Comparison of ENCODE assay signal across 9 mouse cellular contexts in the genomic region with DNA sequence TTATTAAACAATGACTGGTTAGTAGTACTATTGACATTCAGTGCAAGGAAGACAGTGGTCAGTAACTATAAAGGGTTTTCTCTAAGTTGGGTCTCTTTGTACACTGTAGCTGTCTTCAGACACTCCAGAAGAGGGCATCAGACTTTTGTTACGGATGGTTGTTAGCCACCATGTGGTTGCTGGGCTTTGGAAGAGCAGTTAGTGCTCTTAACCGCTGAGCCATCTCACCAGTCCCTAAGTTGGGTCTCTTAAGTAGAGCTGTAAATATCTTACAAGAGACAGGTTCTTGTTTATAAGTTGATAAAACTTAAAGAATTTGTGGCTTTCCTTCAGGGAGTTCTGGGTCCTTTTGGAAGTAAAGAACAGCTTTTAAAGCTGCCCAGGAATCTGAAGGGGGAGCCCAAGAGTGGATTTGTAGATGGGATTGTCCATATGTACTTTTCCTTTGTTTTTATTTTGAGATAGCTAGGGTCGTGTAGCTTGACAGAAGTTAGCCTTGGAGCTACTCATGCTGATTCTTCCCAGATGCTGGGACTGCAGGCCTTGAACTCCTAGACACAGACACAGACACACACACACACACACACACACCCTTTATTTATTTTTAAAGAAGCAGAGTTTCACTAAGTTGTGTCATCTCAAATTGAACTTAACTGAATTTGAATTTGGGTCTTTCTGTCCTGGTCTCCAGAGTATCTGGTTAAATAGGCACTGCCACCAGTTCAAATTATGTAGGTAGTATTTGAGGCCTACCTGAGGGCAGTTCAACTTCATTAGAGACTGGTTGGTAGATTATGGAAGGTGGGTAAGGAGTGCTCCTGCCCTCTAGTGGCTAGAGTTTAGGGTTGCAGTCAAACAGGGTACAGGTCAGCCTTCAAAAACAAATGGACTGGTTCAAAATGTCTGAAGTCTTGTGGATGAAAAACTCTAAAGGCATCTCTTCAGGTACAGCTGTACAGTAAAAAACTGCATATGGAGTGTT. TPM values are rescaled to one million over a fixed set of nuclear protein-coding genes. Genes with fewer than 3 reads are reported as not detected.
DNase-seq lines count a peak whose midpoint lies in the region; ATAC-seq lines count a peak whose summit lies in the region.
"Had no signal": no experiment of that assay in that cellular context is flagged by ENCODE, and none has a peak within 500 bp of the region (broad histone marks: within the 10 kb centered on the region; RNA-seq: fewer than 3 reads in every experiment).

No protein-coding gene starts in this region.

- H3K9ac ChIP-seq in kidney, embryonic 16.5 days (replicated peaks; ENCODE audit: low read length): no peak overlapping the region
- H3K9ac ChIP-seq: embryonic facial prominence, embryonic 15.5 days had no signal

- no peak overlapping the region for H3K4me2 ChIP-seq in kidney, embryonic 16.5 days (replicated peaks; ENCODE audit: low read depth, low read length)
- H3K4me2 ChIP-seq: embryonic facial prominence, embryonic 15.5 days had no signal

- H3K36me3 ChIP-seq in kidney, embryonic 16.5 days (ENCODE audit: insufficient read depth, low read length): peaks cover 22% of the 10 kb centered on the region

- no peak for ATAC-seq in kidney, embryonic 16.5 days (ENCODE audit: low FRiP score, low TSS enrichment)
- peak; percentile 38; the same call in 1 of the 2 replicates for ATAC-seq in megakaryocyte-erythroid progenitor cell, adult 5-6 weeks (replicated peaks; ENCODE audit: low FRiP score, low TSS enrichment, poor library complexity, severe bottlenecking)

- peaks cover 30% of the 10 kb centered on the region for H3K4me1 ChIP-seq in kidney, embryonic 16.5 days (ENCODE audit: insufficient read depth, low read length)

- H3K27ac ChIP-seq in kidney, embryonic 16.5 days (ENCODE audit: low read length): no peak overlapping the region
- H3K27ac ChIP-seq: embryonic facial prominence, embryonic 15.5 days had no signal

- 44% methylated on average over 3 of the region's 3 CpGs for WGBS in kidney, embryonic 16.5 days

- no peak overlapping the region for H3K4me3 ChIP-seq in kidney, embryonic 16.5 days (ENCODE audit: low read length)
- H3K4me3 ChIP-seq: embryonic facial prominence, embryonic 15.5 days had no signal

- no peaks in the 10 kb centered on the region for H3K9me3 ChIP-seq in kidney, embryonic 16.5 days (ENCODE audit: low read length)
- H3K9me3 ChIP-seq: embryonic facial prominence, embryonic 15.5 days had no signal

- DNase-seq in kidney, adult 11 months: peak; percentile 47
- peak; percentile 66 for DNase-seq in MN1 (ENCODE audit: low spot score)
- peak; percentile 64 for DNase-seq in embryo, embryonic 11 days
- DNase-seq in kidney, postnatal 14 days: peak; percentile 54
- no peak for DNase-seq in urinary bladder, postnatal 4 days (ENCODE audit: low spot score in 2 of 2)
- DNase-seq in right cerebral cortex, postnatal 36 days (ENCODE audit: low spot score in 2 of 2): no peak

- no peaks in the 10 kb centered on the region for H3K27me3 ChIP-seq in kidney, embryonic 16.5 days (ENCODE audit: insufficient read depth, low read length)
- H3K27me3 ChIP-seq: embryonic facial prominence, embryonic 15.5 days had no signal

RNA-seq across cellular contexts. Expression of a gene that starts 16.5 kb away (rescaled TPM):
- polyA plus RNA-seq in kidney, embryonic 16.5 days (2015; fragmentation: Nextera tagmentation; extraction: Ambion mirVana): 98.1 and 98.5 TPM in 2 replicates
- total RNA-seq in megakaryocyte-erythroid progenitor cell, adult 5-6 weeks (2014; fragmentation: Nextera tagmentation): not detected in 2 replicates
- not detected in 2 replicates for total RNA-seq in megakaryocyte-erythroid progenitor cell, adult 5-6 weeks (2017)

RNA-seq across cellular contexts. Expression of a gene that starts 20.8 kb away (rescaled TPM):
- polyA plus RNA-seq in kidney, embryonic 16.5 days (2015; fragmentation: Nextera tagmentation; extraction: Ambion mirVana): 793 and 842 TPM in 2 replicates
- total RNA-seq in megakaryocyte-erythroid progenitor cell, adult 5-6 weeks (2014; fragmentation: Nextera tagmentation): 700 and 784 TPM in 2 replicates
- total RNA-seq in megakaryocyte-erythroid progenitor cell, adult 5-6 weeks (2017): 1,626 and 1,721 TPM in 2 replicates

RNA-seq across cellular contexts. Expression of a gene that starts 59.0 kb away (rescaled TPM):
- 11.5 and 12.6 TPM in 2 replicates for polyA plus RNA-seq in kidney, embryonic 16.5 days (2015; fragmentation: Nextera tagmentation; extraction: Ambion mirVana)
- 7.3 and 8.1 TPM in 2 replicates for total RNA-seq in megakaryocyte-erythroid progenitor cell, adult 5-6 weeks (2014; fragmentation: Nextera tagmentation)
- 2.4 and 21.7 TPM in 2 replicates for total RNA-seq in megakaryocyte-erythroid progenitor cell, adult 5-6 weeks (2017)

Comparison
In these comparisons a context has a peak if more than half of its experiments do, and no peak if none do; other contexts are left out.
1. DNase-seq: peak in kidney, adult 11 months (single experiment), MN1 (single experiment), embryo, embryonic 11 days (single experiment) and kidney, postnatal 14 days (single experiment); none in urinary bladder, postnatal 4 days (0 of 2) and right cerebral cortex, postnatal 36 days (0 of 2).